Mouse (Mus musculus) thymus, postnatal 14 days (tissue): ENCODE data around the gene Nfic.
A peak's percentile ranks its signal among the peaks of the same experiment; 100 is the strongest.

Experiments used
- DNase-seq: peaks from one replicate; pipeline ENCODE4 v3.0.0; 2021

The Nfic gene

DNA sequence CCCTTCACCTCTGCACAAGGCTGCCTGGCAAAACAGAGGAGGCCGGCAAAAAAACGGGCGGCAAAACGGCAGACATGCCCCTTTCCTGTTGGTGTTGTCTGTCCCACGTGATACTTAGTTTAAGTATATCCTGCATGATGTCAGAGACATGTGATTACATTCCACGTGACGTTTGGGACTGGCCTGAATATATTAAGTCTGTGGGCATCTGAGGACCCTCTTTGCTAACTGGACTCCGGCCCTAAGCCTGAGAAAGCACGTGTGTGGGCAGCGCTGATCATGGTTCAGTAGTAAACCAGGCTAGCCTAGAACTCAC, 54.3 kb downstream of the Nfic start:
- DNase-seq = no peak

DNA sequence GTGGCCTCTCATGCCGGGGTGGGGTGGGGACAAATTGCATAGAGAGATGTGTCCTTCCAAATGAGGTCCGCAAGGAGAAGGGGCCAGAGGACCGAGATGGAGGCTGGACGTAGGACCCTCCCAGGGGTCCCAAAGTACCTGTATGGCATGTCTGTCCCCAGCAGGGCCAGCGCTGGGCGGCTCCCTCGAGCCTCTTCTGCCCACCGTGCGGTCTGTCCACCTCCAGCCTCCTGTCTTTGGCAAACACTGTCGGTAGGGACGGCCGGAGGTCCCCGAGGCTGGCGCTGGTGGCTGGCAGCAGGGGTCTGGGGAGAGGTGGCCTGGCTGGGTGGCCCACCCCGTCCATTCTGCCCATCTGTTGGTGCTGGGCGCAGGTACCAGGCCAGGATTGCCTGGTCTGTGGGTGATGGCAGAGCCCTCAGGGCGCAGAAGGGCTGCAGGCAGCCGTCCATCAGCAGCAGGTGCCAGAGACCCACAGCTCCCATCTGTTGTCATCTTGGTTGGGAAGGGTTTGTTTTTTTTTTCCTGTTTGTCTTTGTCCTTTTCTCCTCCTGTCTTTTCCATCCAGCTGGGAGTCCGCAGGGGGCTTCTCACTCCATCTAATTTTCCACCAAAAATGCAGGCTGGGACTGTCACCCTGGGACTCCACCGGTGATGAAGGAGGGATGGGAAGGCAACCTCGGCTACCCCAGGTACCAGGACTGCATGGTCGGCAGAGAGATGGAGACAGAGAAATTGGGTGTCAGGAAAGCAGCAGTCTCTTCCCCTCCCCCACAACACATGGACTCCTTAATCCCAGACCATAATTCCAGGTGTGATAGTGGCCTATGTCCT, 54.8 kb downstream of the Nfic start:
- no peak for DNase-seq

DNA sequence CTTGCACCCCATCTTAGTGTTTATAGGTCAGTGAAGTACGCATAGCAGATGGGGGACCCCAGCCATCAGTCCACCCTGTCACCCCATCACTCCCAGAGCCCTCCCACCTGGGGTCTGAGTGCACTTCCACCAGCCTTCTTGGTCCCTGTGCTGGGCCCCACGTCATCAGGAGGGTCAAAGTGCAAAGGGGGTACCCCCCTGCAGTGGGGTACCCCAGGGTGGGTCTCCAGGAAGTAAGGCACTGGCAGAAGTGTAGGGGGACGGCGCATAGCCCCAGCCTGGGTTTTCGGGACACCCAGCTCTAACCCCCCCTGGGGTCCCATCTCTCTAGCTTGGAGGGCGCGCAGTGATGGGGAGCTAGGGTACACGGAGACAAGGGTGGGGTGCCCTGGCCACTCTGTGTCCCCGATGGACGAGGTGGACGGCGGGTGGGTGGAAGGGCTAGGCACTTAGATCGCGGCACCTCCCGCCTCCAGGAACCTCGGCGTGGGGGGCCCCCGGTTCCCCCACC, 55.6 kb downstream of the Nfic start:
- no peak for DNase-seq

DNA sequence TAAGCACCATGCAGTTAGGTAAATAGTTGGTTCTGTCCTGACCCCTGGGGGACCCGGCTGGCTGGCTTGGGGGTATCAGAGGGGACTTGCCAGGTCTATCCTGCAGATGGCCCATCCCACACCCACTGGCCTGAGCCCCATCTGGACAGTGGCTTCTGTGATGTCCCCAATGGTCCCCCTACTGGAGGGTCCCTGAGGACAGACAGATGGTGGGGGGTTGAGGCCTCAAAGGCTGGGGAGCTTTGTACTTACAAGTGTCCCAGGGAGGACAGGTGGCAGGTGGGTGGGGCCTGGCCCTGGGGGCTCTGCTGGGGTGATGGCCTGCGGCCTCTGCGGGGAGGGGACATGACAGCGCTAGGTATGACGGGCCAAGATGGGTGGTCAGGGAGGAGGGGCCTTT, 56.1 kb downstream of the Nfic start:
- no peak for DNase-seq

DNA sequence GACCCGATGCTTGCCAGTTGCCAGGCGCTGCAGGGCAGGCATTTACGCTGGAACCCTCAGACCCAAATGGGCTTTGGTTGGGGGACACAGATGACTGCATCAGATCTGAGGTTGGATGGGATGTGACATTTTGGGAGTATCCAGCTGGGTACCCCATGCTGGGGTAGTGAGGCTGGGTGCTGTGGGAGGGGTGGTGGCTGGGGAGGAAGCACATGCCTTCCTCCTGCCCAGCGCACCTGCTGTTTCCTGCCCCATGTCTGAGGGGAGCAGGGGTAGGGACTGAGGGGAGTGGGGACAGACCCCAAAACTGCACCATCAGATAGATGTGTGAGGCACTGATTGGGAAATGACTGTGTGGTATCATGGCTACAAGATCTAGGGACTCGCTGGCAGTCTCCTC, 58.7 kb downstream of the Nfic start:
- peak; percentile 59 for DNase-seq

DNA sequence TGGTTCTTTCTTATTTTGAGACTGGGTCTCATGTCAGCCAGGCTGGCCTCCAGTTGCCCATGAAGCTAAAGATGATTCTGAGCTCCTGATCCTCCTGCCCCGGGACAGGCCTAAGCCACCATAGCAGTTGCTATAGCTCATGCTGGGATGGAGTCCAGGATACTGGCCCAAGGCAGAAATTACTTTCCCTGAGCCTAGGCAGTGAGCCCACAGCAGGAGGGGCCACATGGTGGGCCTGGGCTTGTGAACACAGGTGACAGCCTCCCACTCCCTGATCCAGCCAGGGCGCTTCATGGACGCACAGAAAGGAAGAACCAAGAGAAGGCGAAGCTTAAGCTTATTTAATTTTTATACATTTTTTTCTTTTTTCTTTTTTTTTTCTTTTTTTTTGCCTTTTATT, 59.6 kb downstream of the Nfic start:
- DNase-seq = no peak

DNA sequence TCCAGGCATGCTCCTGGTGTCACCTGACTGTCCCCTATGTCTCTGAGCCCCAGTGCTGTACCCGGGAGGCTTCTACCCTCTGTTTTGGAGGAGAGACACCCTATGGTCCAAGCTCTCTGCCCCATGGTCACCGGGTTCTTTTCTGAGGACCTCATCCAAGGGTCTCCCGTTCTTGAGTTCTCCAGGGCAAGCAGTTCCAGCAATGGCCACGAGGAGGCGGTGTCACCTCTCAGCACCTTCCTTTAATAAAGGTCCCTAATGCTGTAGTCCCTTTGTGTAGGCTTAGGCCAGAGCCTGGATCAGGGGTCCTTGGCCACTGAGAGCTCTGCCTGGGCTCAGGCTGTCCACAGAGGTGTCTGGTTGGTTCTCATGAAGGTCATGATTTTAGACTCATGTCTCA, 60.3 kb downstream of the Nfic start:
- peak; percentile 74 for DNase-seq

DNA sequence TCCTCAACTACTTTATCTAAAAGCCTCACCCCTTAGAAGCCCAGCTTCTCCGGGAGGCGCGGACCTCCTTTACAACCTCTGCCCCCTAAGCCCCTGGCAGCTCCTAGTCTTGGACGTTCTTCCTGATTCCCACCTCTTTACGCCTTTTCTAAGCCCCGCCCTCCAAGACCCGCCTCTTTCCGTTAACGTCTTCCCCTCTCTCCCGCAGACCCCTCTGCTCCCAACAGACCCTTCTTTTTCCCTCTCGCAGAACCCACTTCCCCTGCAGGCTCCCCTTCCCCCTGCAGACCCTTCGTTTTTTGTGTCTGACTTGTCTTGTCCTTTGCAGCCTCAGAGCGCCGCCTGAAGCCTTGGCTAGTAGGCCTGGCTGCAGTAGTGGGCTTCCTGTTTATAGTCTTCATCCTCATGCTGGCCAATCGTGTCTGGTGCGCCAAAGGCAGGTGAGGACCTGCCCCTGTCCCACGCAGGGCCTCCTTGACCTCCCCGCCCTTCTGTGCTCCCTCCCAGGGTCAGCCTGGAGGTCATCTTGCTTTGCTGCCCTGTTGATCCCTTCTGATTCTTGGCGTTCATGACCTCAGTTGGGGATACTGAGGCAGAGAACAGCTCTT, 61.9 kb downstream of the Nfic start:
- peak; percentile 79 for DNase-seq

DNA sequence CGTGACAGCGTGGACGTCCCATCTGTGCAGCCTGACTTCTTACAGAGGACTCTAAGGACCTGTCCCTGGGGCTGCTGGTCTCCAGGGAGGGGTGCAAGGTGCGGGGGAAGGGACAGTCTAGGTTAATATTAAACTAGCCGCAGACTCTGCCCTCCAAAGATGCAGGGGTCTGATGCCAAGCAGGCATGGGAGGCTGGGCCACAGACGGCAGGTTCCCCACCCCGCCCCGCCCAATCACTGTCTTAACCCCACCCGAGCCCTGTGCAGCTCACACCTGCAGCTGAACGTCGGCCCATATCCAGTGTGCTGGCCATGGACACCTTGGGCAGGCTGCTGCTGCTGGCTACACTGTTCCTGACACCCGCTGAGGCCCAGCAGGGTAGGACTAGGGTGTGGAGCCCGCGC, 62.7 kb downstream of the Nfic start, which contains the start of gene Smim24:
Gene Smim24 (plus strand): TSS at position 271 of the 405 bp plus-strand sequence.
- DNase-seq = peak; percentile 33

DNA sequence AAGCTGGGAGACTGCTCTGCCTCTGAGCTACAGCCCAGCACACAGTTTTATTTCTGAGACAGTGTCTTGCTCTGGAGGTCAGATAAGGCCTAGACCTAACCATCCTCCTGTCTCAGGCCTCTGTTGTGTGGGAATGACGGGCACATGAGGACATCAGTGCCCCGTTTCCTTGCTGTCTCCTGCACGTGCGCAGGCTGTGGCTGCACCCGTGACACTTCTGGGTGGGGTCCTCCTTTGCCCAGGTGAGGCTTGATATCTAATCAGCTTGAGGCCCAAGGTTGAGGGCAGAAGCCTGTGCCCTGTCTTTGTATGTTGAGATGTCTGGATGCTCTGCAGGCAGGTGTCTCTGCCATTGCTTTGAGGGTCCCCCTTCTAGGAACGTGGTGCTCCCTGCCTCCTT, 63.2 kb downstream of the Nfic start:
- no peak for DNase-seq

DNA sequence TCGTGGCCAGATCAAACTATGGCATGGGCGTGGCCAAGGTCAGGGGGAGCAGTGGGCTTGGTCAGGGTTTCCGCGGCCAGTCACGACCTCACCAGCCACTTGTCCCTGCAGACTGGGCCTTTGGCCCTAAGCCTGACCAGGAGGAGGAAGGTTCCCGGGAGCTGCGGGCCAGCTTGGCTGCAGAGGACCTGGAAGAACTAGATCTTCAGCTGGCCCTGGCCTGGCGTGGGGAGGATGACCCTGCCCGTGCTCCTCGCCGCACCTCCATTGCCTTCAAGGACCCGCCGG, 64.8 kb downstream of the Nfic start:
- DNase-seq = no peak

DNA sequence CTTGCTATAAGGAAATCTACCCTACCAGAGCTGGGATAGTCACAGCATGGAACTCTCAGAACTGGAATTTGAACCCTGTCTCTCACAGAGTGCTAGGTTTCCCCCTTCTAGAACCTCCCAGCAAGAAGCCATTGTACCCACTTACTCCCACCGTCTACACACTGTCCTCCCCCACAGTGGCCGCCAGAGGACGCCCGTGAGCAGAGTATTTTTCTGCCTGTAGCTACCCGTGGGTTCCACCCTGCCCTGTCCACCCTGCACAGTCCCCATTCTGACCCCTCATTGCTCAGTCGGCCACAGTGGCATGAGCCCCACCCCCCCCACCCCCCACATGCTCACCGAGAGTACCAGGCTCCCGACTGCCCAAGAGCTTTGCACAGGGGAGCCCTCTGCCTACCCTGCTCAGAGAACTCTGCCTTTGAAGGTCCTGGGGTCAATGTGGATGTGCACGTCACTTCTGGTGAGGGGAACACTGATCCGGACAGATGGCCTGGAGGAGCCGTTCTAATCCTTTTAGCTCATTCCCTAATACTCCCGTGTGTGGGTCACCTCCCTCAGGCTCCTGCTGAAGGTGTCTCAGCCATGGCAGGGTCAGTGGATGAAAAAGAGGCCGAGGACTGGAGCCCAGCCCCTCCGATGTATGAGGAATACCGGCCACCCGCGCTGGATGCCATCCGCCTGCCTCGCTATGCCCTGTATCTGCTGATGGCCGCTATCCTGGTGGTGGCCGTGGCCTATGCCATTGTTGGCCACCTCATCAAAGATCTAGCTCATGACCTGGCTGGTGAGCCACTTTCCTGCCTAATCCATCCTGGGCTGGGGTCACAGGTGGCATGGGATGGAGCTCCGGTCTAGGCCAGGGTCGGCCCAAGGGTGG, 65.4 kb downstream of the Nfic start:
- peak; percentile 76 for DNase-seq

DNA sequence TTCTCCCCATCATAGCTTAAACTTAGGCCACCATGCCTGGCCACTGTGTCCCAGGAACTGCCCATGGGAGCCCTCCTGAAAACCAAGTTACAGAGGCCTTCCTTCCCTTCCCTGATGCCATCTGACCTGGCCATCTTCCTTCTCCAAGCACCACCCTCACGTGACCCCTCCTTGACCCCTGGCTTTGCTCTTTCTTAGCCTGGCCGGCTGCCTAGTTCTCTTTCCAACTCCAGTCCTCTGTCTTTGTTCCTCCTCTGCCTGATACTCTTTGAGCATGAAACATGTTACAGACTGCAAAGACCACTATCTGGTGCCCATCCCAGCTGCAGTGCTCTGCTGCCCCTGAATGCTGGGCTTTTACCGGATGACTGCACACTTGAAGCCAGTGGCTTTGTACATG, 66.1 kb downstream of the Nfic start:
- DNase-seq = no peak

DNA sequence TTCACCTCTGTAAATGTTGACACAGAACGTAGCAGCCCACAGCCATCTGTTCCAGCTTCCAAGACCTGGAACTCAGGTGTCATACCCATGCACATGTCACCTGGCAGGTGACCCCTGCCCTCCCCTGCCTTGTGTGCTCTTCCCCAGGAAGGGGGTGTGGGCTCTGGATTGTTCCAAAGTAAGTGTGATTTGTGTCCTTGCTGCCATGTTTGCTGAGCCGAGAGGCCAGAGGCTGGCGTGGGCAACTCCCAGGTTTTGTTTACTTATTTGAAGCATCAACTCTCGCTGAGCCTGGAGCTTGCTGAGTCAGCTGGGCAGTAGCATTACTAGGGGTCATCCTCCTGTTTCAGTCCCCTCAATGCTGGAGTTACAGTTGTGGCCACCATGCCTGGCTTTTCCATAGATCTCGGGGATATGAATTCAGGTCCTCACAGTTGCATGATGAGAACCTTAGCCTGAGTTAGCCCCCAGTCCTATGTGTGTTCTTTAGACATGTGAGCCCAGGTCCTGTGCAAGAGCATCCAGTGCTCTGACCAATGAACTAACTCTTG, 66.9 kb downstream of the Nfic start, which contains the start of gene Gm48552:
Gene Gm48552 (plus strand): TSS at position 501 of the 551 bp plus-strand sequence.
- DNase-seq = no peak

DNA sequence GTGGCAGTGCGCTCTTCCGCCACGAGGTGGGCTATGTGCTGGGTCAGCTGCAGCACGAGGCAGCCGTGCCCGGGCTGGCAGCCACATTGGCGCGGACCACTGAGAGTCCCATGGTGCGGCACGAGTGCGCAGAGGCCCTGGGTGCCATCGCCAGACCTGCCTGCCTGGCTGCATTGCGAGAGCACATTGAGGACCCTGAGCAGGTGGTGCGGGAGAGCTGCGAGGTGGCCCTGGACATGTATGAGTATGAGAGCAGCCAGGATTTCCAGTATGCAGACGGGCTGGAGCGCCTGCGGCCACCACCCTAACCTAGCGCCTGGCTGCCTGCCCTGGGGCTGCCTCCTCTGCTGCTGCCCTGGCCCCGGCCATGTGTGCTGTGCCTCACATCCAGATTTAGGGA, 67.7 kb downstream of the Nfic start:
- DNase-seq = no peak

DNA sequence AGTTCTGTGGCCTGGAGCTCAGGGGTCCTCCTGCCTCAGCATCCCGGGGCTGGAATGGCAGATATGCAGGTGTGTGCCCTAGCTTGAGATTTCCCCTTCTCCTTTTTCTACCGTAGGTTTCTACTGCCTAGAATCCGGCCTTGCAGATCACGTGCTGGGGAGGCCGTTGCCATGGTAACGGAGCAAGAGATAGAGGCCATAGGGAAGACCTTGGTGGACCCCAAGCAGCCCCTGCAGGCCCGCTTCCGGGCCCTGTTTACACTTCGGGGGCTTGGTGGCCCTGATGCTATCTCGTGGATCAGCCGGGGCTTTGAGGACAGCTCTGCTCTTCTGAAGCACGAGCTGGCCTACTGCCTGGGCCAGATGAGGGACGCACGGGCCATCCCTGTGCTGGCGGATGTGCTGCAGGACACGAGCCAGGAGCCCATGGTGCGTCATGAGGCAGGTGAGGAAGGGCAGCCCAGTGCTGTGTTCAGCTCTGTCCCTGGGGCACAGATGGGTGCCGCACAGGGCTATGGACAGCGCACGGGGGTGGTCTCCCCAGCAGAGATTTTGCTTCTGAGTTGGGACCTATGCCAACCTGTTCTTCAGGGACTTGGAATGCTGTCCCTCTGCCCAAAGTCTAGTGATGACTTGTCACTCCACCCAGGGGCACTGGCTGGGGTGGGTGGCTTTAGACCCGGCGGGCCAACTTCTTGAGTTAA, 69.7 kb downstream of the Nfic start:
- DNase-seq = no peak

DNA sequence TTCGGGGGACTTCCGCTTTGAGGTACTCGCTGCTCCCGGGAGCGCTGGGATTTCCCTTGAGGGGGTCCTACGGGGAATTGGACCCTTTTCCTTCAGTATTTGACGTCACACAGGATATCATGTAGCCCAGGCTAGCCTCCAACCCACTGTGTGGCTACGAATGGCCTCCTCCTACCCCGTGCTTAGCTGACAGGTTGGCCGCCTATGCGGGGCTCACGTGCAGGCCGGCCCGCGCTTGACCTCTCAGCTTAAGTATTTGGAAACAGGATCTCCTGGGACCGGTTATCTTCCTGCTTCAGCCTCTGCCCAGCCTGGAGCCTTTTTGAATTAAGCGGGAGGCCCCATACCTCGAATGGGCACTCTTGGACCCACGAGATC, 70.8 kb downstream of the Nfic start:
- no peak for DNase-seq

DNA sequence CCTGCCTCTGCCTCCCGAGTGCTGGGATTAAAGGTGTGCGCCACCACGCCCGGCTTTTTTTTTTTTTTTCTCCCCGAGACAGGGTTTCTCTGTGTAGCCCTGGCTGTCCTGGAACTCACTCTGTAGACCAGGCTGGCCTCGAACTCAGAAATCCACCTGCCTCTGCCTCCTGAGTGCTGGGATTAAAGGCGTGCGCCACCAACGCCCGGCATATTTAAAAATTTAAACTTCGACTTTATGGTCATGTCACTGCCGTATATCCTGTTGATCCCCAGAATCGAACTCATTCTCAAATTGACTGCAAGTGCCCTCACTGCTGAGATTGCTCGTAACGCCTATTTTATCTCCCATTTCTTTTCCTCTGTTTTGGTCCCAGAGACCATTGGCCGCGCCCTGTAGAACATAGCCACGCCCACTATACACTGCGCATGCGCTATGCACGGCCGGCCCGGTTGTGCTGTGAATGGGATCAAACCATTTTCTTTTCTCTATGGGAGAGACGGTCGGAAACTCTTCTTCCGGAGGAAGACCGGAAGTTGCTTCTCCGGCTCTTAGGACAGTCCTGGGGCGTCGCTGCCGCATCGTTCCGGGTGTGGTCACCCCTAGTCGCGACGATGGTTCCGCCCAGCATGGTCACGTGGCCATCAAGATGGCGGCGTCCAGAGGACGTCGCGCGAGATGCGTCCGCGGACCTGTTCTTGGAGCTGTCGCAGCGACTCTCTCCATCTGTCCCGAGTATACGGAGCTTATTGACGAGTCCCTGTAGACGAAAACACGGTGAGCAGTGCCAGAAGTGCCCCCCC, 71.4 kb downstream of the Nfic start, which contains the start of the genes Dohh and Gm48551:
Gene Dohh (plus strand): TSS at position 627 of the 803 bp plus-strand sequence.
Gene Gm48551 (plus strand): TSS at position 665 of the 803 bp plus-strand sequence.
- peak; percentile 97 for DNase-seq

DNA sequence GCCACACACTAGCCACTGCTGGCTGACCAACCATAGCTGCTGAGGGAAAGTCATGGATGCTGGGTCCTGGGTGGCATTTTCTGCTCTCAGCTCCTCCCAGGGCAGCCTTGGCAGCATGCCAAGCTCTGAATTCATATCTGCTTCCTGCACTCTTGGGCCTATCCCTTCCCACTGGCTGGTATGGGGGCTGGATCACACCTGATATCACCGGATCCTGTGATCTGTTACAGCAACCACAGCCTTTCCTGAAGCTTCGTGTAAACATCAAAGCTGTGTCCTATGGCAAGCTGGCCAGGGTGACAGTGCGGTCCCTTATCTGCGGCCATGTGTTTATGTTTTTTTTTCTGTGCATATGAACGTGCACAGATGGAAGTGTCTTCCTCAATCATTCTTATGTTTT, 73.4 kb downstream of the Nfic start:
- no peak for DNase-seq

DNA sequence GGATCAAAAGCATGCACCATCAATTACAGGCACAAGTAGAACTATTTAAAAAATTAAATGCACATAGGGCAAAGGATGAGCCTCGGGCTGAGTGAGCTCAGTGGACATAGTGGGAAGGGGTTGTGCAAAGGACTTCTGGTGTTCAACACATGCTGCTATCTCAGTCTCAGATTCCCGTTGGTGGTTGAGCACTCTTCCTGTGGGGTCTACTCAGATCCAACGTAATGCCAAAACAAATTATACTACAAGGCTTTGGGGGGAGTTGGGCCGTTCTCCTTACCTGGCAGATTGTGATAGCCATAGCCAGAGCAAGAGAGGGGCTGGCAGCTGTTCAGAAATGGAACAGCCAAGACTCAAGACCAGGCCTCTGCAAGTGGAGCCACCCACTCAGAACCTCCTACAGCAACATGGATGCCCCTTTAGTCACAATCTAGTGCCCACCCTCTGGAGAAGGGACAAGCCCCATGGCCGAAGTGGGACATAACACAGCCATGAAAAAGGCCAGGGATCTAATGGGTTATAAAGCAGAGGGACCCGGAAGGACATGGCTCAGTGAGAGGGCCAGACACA, 75.5 kb downstream of the Nfic start:
- DNase-seq = no peak

DNA sequence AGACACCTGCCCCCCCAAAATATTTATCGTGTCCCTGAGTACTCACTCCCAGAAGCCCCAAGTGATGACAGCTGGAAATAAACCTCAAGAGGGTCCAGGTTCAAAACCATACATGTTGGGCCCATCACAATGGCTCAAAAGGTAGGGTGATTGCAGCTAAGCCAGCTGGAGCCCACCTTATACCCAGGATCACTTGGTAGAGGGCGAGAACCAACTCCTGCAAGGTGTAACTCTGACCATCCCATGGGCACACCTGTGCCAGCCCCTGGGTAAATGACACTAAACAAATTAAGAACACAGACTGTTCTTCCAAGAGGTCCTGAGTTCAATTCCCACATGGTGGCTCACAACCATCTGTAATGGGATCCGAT, 76.3 kb downstream of the Nfic start:
- DNase-seq = no peak
